Mouse (Mus musculus) liver, postnatal 0 days (tissue): ENCODE data around the gene Padi6. TPM values are rescaled to one million over a fixed set of nuclear protein-coding genes. Genes with fewer than 3 reads are reported as not detected.

ENCODE experiments used
- ATAC-seq: fragments of 200-750 bp; cut with Nextera tagmentation; 2 replicates; pipeline ENCODE4 v1.8.0; 2017; ENCODE audit warnings: mild to moderate bottlenecking, moderate library complexity
- DNase-seq: peaks from one replicate; pipeline ENCODE4 v3.0.0-alpha.2; 2016
- H3K27ac ChIP-seq: fragments of 300-500 bp; sonication (generic); 2 replicates; pipeline ENCODE4 v1.5.1; 2014; ENCODE audit warnings: antibody characterized with exemption, moderate library complexity, mild to moderate bottlenecking, low read depth
- H3K27me3 ChIP-seq: fragments of 300-500 bp; sonication (generic); 2 replicates; pipeline ENCODE4 v1.6.1; 2014; ENCODE audit warnings: low read length, control low read depth, mixed read lengths; ENCODE audit not compliant: insufficient read depth
- H3K36me3 ChIP-seq: fragments of 300-500 bp; sonication (generic); replicated peaks from 2 replicates; pipeline ENCODE4 v1.6.1; 2014; ENCODE audit warnings: mild to moderate bottlenecking, control low read depth, low read length, moderate library complexity, mixed read lengths; ENCODE audit not compliant: insufficient read depth
- H3K4me1 ChIP-seq: fragments of 300-500 bp; sonication (generic); 2 replicates; pipeline ENCODE4 v1.6.1; 2014; ENCODE audit warnings: antibody characterized with exemption, mild to moderate bottlenecking, control low read depth; ENCODE audit not compliant: insufficient read depth
- H3K4me2 ChIP-seq: fragments of 300-500 bp; sonication (generic); 2 replicates; pipeline ENCODE4 v1.6.1; 2014; ENCODE audit warnings: low read depth, mild to moderate bottlenecking, low read length, moderate library complexity, mixed read lengths
- H3K4me3 ChIP-seq: fragments of 300-500 bp; sonication (generic); 2 replicates; pipeline ENCODE4 v1.5.1; 2014; ENCODE audit warnings: low read depth, low read length
- H3K9ac ChIP-seq: fragments of 300-500 bp; sonication (generic); replicated peaks from 2 replicates; pipeline ENCODE4 v1.6.1; 2014; ENCODE audit warnings: mild to moderate bottlenecking, moderate library complexity
- H3K9me3 ChIP-seq: fragments of 300-500 bp; sonication (generic); 2 replicates; pipeline ENCODE4 v1.6.1; 2016; ENCODE audit warnings: mild to moderate bottlenecking, control low read depth, low read length, mixed read lengths
- CTCF ChIP-seq: sonication (generic); IDR thresholded peaks from 2 replicates; pipeline ENCODE4 v1.5.1; 2016; ENCODE audit warnings: antibody characterized with exemption, low read depth
- EP300 ChIP-seq: IDR thresholded peaks from 2 replicates; pipeline ENCODE4 v1.6.1; 2016; ENCODE audit warnings: antibody characterized with exemption, low read depth, mild to moderate bottlenecking
- WGBS: fragments of 180-500 bp; shearing (Covaris S2); extraction: QIAGEN DNeasy Blood & Tissue Kit; methylation state at CpG from one replicate; pipeline ENCODE4 v1.1.7; 2014; ENCODE audit not compliant: insufficient replicate concordance; 5-methylcytosine and 5-hydroxymethylcytosine counted together
- polyA plus RNA-seq: library from polyadenylated mRNA; unstranded; fragments of >200 nt; fragmentation: Nextera tagmentation; extraction: Ambion mirVana; gene quantifications from 2 replicates; pipeline ENCODE4 v1.2.1, GENCODE M21; 2015

Padi6 gene
- polyA plus RNA-seq, 1 experiment from 2014 or later: not detected

GRCm38 (mm10) chr4:140775876-140776275 is 33.4 kb upstream of the Padi6 start:
- Histone ChIP-seq H3K27ac (no peak overlapping the region), H3K4me3 (no peak overlapping the region), H3K9ac (no peak overlapping the region), H3K9me3 (no peaks in the 10 kb centered on the region), H3K36me3 (no peaks in the 10 kb centered on the region), H3K4me1 (no peaks in the 10 kb centered on the region), H3K4me2 (no peak overlapping the region), H3K27me3 (no peaks in the 10 kb centered on the region)
- TF ChIP-seq CTCF (no peak), EP300 (no peak)
- ATAC-seq (no peak), DNase-seq (no peak)
- 79% methylated on average over 10 of the region's 10 CpGs for WGBS

DNA sequence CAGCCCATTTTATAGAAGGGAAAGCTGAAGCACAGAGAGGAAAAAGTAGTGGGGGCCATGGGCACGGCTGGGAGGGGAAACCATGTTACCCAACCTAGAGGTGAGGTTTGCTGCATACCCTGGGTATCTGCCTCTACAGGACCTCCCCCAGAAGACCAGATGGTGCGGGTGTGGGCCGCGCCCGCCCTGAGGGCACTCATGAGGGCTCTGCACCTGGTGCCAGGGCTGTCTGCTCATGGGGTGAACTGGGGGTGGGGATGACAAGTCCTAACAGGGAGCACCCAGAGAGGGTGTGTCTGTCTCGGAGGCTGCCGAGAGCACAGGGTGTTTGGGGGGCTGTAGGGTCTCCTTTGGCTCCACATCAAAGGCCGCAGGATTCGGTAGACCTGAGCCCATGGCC is 32.5 kb upstream of the Padi6 start:
- TF ChIP-seq CTCF (no peak), EP300 (no peak)
- H3K9me3 ChIP-seq: no peaks in the 10 kb centered on the region
- H3K4me2 ChIP-seq: no peak overlapping the region
- DNase-seq (no peak), ATAC-seq (no peak)
- no peak overlapping the region for H3K4me3 ChIP-seq
- no peak overlapping the region for H3K9ac ChIP-seq
- 0 out of 2 replicates have a peak, but pooled peaks cover 7% of the 10 kb centered on the region for H3K4me1 ChIP-seq
- no peaks in the 10 kb centered on the region for H3K27me3 ChIP-seq
- H3K27ac ChIP-seq: no peak overlapping the region
- H3K36me3 ChIP-seq: no peaks in the 10 kb centered on the region
- 77% methylated on average over 9 of the region's 9 CpGs for WGBS

DNA sequence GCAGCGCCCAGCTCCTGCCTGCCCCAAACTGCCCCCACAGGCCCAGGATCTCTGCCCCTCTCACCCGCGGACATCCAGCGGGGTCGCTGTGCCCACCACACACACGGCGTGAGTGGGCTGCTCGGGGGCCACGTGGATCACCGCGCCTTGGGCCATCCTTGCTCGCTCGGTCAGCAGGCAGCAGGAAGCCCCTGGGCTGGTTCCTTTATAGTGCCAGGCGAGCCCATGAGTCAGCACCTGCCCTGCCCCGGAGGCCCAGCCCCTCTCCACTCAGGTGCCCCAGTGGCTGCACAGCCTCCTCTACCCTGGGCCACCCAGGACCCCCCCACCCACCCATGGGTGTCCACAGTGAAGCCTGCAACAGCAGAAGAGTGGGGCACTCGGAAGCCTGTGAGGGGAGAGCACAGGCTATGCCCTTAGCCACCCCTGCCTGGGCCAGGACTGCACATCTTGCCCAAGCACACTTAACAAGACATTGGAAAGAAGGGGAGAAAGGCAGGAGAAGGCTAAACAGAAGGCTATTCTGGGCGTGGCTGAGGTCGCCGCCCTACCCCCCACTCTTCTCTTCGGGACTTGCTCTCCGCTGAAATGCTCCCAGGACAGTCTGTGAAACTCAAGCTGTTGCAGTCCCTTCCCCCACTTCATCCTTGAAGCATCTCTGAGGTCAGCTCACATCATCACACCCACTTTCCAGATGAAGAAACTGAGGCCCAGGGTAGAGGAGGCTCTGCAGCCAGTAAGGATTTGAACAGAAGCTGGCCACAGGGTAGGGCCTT is 31.8 kb upstream of the Padi6 start, which contains the start of gene Padi4:
TSS of gene Padi4 (minus strand) at position 212 of the 776 bp plus-strand sequence.
- no peaks in the 10 kb centered on the region for H3K9me3 ChIP-seq
- ATAC-seq: no peak
- H3K27ac ChIP-seq: no peak within 1 kb of the TSS
- DNase-seq: no peak
- peak within 1 kb of the TSS; percentile 24 for H3K4me3 ChIP-seq
- H3K27me3 ChIP-seq: no peaks in the 10 kb centered on the region
- no peak for TF ChIP-seq CTCF
- 72% methylated on average over 21 of the region's 21 CpGs for WGBS
- no peaks in the 10 kb centered on the region for H3K36me3 ChIP-seq
- H3K4me2 ChIP-seq: peak within 1 kb of the TSS; percentile 44
- H3K9ac ChIP-seq: no peak within 1 kb of the TSS
- 0 out of 2 replicates have a peak, but pooled peaks cover 8% of the 10 kb centered on the region for H3K4me1 ChIP-seq

GRCm38 (mm10) chr4:140771091-140771490 is 28.6 kb upstream of the Padi6 start:
- WGBS: 16% methylated on average over 4 of the region's 4 CpGs
- Histone ChIP-seq H3K27ac (peak overlapping the region; percentile 39; the same call in 1 of the 2 replicates), H3K36me3 (no peaks in the 10 kb centered on the region), H3K4me2 (peak overlapping the region; percentile 44), H3K4me3 (no peak overlapping the region), H3K27me3 (no peaks in the 10 kb centered on the region), H3K9ac (no peak overlapping the region), H3K9me3 (no peaks in the 10 kb centered on the region), H3K4me1 (0 out of 2 replicates have a peak, but pooled peaks cover 8% of the 10 kb centered on the region)
- ATAC-seq (no peak), DNase-seq (no peak)
- TF ChIP-seq EP300 (no peak), CTCF (no peak)

GRCm38 (mm10) chr4:140770433-140770832 is 28.0 kb upstream of the Padi6 start:
- 7% methylated on average over 13 of the region's 13 CpGs for WGBS
- H3K36me3 ChIP-seq: no peaks in the 10 kb centered on the region
- 0 out of 2 replicates have a peak, but pooled peaks cover 8% of the 10 kb centered on the region for H3K4me1 ChIP-seq
- H3K4me2 ChIP-seq: peak overlapping the region; percentile 66
- no peaks in the 10 kb centered on the region for H3K27me3 ChIP-seq
- no peak overlapping the region for H3K9ac ChIP-seq
- ATAC-seq (peak; percentile 83), DNase-seq (peak; percentile 73)
- TF ChIP-seq CTCF: no peak
- no peak for TF ChIP-seq EP300
- H3K27ac ChIP-seq: peak overlapping the region; percentile 79
- H3K4me3 ChIP-seq: peak overlapping the region; percentile 30; the same call in 1 of the 2 replicates
- H3K9me3 ChIP-seq: no peaks in the 10 kb centered on the region

GRCm38 (mm10) chr4:140768973-140769372 is 26.5 kb upstream of the Padi6 start:
- ATAC-seq (no peak), DNase-seq (no peak)
- H3K9me3 ChIP-seq: no peaks in the 10 kb centered on the region
- H3K4me1 ChIP-seq: 0 out of 2 replicates have a peak, but pooled peaks cover 8% of the 10 kb centered on the region
- H3K36me3 ChIP-seq: no peaks in the 10 kb centered on the region
- H3K9ac ChIP-seq: no peak overlapping the region
- H3K4me2 ChIP-seq: no peak overlapping the region
- no peaks in the 10 kb centered on the region for H3K27me3 ChIP-seq
- no peak overlapping the region for H3K27ac ChIP-seq
- 88% methylated on average over 5 of the region's 5 CpGs for WGBS
- no peak overlapping the region for H3K4me3 ChIP-seq
- TF ChIP-seq EP300 (no peak), CTCF (no peak)
